Mouse (Mus musculus) adrenal gland, postnatal 36 days (tissue): ENCODE data around the gene Mrtfb. TPM values are rescaled to one million over a fixed set of nuclear protein-coding genes. Genes with fewer than 3 reads are reported as not detected.

Source experiments
- DNase-seq, 2 experiments: peaks; one replicate each; pipeline ENCODE4 v3.0.0; 2021; ENCODE audit warnings: mixed read lengths in 1 of 2
- total RNA-seq, 2 experiments: library from RNA; stranded (reverse); gene quantifications; 2 replicates each; pipeline ENCODE4 v1.2.3; 2021

The Mrtfb gene
- total RNA-seq, 2 experiments from 2014 or later, result 32.7 to 32.9 TPM

- DNase-seq, result no peak
These were observed 94.4 kb downstream of the Mrtfb start for GRCm38 (mm10) chr16:13350729-13351128.

GRCm38 (mm10) chr16:13351268-13351667 is 95.0 kb downstream of the Mrtfb start:
- DNase-seq, result peak; percentile 26 to 56

- DNase-seq, result peak in 1 of 2 experiments; percentile 25
These were observed 97.6 kb downstream of the Mrtfb start for GRCm38 (mm10) chr16:13353927-13354326.

DNA sequence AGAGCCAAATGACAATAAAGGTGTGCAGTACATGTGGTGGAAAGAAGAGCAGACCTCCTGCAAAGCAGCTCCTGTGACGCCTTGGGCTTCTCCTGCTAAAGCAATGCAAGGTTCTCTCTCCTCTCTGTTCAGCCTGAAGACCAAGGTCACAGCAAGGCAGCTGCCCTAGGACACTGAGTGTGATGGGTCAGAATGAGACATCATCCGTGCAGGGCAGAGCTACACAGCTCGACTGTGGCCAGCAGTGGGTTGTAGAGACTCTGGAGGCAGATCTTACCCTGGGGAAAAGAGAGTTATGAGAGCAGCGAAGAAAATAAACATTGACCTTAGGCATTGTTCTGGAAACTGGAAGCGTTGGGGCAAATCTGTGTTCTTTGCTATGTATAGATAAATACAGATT is 98.2 kb downstream of the Mrtfb start:
- DNase-seq, result peak; percentile 55 to 56

DNA sequence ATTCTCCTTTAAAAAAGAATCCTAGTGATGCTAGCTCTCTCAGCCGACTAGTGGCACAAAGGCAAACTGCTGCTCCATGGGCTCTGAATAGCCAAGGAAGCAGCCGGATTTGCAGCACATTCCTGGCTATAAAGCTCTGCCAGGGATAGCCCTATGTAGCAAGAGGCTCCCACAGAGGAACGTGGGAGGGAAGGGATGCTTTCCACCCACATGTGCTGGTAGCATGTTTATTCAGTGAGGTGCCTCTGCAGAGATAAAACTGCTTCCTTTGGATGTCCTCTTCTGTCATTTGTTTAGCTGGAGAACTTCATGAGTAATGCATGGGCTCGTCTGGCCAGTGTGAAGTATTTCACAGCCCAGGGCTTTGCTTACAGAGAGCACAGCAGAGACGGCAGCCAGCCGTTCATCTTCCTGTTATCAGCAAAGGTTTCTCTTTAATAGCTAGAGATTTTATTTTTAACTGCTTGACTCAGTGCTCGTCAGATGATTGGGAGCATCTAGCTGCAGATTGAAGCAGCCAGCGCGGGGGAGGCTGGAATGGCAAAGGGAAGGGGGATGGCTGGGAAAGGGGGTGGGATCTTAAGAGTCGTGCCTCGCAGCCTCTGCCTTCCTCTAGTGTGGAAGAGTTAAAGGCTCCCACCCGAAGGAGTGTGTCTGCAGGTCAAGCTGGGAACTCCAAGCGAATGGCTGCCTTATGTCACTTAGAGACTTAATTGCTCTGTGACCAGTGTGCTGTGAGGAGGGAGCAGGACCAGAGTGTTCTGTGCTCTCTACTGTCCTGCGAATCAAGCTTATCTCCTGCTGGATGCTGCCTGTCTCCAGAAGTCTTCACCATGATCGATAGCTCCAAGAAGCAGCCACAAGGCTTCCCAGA is 101.8 kb downstream of the Mrtfb start:
- DNase-seq, result peak; percentile 57 to 71

DNA sequence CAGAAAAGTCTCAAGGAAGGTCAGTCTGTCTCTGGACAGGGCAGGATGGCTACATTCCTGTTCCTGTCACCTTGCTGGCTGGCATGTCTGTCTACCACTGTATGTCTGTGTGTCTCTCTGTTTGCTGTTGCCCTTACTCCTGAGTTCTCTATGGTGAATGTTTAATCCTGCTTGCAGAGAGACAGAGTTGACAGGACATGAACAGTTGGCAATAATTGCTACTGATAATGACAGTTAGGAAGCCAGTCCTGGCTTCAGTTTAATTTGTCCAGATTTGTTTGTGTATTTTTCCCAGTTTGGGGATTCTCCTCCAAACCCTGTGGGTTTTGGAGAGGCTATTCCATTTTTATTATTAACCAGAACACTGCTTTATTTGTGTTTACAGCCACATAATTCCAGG is 102.5 kb downstream of the Mrtfb start:
- DNase-seq, result no peak

- no peak for DNase-seq
These were observed 103.2 kb downstream of the Mrtfb start for GRCm38 (mm10) chr16:13359405-13359858.

DNA sequence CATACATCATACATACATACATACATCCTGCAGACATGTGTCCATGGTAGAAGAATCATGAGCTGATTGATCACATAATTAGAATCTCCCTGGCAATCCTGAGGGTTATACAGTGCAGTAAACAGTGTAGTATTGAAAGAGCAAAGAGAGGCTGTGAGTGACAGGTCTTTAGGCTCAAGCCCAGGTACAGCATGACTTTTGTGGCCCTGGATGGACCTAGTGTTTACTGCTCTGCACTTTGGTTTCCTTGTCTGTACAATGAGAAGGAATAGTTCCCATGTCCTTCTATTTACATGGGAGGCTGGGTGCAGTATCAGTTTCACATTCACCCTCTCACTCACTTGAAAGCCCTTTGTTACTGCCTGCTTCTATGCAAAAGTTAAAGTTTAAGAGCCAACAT is 103.9 kb downstream of the Mrtfb start:
- DNase-seq, result no peak

DNA sequence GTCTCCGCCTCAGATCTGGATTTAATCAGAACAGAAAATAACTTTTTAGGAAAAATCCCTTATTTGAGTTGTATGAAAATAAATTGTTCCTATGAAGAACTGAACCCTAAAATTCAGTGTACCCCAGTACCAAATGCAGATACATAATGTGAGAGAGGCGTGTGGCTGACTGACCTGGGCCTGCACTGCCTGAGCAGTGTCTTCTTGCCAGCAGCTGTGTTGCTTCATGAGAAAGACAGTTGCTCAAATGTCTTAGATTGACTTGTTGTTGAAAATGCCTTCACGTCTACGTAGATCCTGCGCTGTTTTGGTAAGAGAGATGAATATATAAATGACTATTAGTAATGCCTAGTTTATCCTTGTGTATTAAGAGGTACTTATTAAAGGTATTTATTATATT is 104.6 kb downstream of the Mrtfb start:
- DNase-seq, result no peak

DNA sequence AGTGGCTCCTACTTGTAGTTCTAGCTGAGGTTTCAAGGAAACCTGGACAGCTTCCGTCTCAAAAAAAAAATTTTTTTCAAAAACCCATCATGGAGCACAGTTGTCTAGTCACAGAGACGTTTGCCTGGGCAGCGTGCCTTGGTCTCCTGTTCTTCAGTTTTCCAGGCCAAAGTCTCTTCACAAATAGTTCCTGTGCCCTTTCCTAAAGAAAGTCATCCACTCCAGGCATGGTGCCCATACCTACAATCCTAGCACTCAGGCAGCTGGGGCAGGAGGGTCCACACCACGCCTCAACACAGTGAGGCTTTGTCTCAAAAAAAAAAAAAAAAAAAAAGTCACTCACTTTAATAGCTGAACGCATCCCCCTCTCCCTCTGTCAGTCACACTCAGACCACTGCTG is 106.9 kb downstream of the Mrtfb start:
- no peak for DNase-seq

DNA sequence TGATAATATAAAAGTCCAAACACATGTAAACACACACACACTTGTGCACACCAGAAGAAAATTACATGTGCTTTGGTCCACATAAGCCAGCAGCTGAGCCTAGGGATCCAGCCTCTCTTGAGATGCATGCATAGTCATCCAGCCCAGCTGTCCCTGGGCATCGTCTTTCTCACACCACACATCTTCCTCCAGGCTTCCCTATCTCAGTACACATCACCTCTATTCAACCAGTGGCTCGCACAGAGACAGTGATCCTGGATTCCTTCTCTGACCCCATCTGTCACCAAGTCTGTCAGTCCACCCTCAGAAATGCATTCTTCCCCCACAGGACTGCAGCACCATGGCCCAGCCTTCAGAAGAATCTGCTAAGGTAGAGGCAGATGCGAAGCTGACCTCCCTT is 107.9 kb downstream of the Mrtfb start:
- no peak for DNase-seq

GRCm38 (mm10) chr16:13366256-13366655 is 110.0 kb downstream of the Mrtfb start:
- no peak for DNase-seq

DNA sequence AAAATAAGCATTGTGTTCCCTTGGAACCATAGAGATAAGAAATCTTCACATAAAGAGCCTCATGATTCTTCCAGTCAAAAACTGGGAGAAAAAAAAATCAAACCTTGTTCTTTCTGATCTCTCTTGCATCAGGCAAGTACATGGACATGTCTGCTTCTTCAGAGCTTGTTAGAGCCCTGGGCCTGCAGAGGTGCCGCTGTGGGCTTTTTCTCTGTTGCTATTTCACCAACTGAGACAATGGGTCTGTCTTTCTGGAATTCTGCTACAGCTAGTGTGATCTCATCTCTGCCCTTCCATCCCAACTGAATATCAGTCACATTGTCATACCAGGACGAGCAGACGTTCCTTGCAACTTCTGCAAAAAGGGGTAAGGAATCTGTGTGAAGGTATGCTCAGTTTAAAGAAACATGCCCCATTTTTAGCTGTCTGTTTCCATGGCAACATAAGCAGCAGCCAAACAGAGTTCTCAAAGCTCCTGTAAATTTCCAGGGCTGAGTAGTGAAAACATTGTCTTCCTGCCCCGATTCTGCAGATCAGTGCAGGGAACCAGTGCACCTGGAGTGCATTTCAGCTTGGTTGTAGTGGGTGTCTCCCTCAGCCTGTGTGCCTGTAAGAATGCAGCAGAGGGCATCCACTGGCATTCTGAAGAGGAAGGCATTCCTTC is 110.7 kb downstream of the Mrtfb start:
- DNase-seq, result peak in 1 of 2 experiments; percentile 9

GRCm38 (mm10) chr16:13367466-13367856 is 111.2 kb downstream of the Mrtfb start:
- no peak for DNase-seq

DNA sequence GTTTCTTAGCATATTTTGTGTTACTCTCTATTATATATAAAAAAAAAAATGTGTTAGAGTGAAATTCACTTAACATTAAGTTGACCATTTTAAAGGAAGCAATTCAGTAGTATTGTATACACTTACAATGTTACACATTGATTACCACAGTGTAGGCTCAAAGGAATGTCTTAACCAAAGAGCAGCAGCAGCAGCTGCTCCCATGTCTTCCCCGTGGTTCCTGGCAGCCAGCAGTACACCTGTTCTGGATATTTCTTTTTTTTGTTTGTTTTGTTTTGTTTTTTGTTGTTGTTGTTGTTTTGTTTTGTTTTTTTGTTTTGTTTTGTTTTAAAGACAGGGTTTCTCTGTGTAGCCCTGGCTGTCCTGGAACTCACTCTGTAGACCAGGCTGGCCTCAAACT is 112.4 kb downstream of the Mrtfb start:
- no peak for DNase-seq

- DNase-seq, result peak; percentile 96 to 97
These were observed 115.5 kb downstream of the Mrtfb start for GRCm38 (mm10) chr16:13371740-13372287.

DNA sequence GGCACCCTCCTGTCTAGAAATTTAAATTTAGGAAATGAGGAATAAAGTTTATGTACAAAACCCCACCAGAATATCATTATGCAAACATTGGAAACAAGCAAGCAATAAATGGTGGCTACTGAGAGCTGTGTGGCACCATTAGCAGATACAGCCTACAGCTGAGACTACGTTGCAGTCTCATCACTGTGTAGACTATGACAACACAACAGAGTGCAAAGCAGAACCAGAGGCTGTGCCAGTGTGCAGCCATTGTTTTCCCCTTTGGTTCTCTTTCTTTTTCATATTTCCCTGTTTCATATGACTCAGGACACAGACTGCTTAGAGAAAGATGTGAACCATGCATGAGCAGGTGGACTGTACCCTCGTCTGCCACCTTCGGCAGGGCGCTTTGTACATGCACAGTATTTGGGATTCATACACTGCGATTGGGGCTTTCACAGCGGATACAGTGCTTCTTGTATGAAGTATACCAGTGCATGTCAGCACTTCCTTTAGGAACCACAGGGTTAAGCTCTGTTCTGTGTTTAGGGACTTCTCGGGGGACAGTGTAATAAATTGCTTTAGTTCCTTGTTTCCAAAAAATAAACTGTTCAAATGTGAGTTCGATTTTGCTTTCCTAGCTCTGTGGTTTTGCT is 116.7 kb downstream of the Mrtfb start:
- no peak for DNase-seq

GRCm38 (mm10) chr16:13376947-13377486 is 120.7 kb downstream of the Mrtfb start:
- DNase-seq, result no peak

GRCm38 (mm10) chr16:13378157-13378556 is 121.9 kb downstream of the Mrtfb start:
- DNase-seq, result peak; percentile 48 to 59

- DNase-seq, result no peak
These were observed 123.6 kb downstream of the Mrtfb start for GRCm38 (mm10) chr16:13379865-13380264.

- DNase-seq, result peak; percentile 40 to 42
These were observed 125.5 kb downstream of the Mrtfb start for GRCm38 (mm10) chr16:13381771-13382170.

DNA sequence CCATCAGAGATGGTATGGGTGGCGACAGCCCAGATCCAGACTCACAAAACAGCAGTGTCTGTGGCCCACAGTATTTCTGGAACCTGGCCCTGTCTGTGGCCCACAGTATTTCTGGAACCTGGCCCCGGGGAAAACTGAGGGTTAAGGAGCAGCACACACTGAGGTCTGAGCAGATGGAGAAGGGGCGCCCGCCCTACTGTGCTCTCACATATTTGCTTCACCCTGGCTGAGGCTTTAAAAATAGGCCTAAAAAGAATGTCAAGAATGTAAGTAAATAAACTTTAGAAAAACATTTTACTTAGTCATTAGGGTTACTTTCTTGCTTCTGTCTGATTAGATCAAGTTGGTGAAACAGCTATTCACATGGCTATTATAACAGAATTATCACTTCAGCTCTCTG is 131.0 kb downstream of the Mrtfb start:
- no peak for DNase-seq
